ENCODE assay signal across 8 mouse cellular contexts in the genomic region with DNA sequence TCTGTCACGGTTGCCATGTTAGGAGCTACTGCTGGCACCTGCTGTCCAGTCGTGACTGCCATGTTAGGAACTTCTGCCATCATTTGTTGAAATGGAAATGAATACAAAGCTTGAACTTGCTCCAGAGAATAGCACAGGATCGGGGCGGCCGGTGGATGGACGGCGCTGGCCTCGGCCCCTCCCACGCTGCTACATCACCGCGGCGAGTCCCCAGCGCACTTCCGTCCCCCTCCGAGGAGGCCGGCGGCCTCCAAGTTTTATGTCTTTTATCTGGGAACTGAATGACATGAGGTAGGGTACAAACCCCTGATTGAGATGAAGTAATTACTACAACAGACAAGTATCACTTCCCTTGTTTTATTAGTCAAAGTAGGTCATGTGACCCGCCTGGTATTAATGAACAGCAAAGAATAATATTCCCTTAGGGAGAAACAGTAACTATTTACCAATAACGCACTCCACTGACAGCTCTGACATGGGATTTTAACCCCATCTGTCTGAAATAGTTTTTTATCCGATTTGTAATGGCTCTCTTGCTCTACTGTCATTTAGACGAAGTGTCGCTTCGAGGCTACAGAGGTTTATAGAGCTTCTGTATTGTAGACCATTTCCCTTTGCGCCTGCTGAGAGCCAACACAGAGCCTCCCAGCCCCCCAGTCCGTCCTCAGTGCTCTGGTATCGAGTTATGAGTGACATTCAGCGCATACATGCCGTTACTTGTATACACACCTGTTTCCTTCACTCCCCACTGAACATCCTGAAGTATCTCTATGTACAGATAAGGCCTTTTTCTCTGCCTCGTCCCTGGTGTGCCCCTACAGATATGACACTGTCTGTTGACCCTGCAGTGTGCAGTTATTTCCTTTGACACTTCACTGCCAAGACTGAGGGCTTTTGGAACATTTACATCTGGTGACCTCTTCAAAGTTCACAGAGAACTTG. TPM values are rescaled to one million over a fixed set of nuclear protein-coding genes. Genes with fewer than 3 reads are reported as not detected.
A peak's percentile ranks its signal among the peaks of the same experiment; 100 is the strongest.
DNase-seq lines count a peak whose midpoint lies in the region; ATAC-seq lines count a peak whose summit lies in the region.

No protein-coding gene starts in this region.

- ATAC-seq in cerebellum, adult (ENCODE audit: insufficient number of reproducible peaks, low FRiP score, low TSS enrichment) = peak; percentile 86
- peak; percentile 91 for ATAC-seq in megakaryocyte, adult 5-6 weeks (ENCODE audit: poor library complexity, severe bottlenecking)

- DNase-seq in cerebellum, postnatal 36 days = no peak
- DNase-seq in spleen, postnatal 36 days (ENCODE audit: low spot score in 2 of 2) = peak; percentile 14 to 28
- DNase-seq in spleen, adult 12 weeks (ENCODE audit: low spot score) = no peak
- peak; percentile 54 for DNase-seq in thymus, postnatal 4 days
- no peak for DNase-seq in adrenal gland, postnatal 10 days
- DNase-seq in gastrocnemius, adult 8-10 months (ENCODE audit: low spot score in 2 of 2) = no peak

RNA-seq across cellular contexts. Expression of a gene that starts 37.3 kb away (rescaled TPM):
- 1.2 TPM in 1 of 2 replicates, not detected in the other for total RNA-seq in megakaryocyte, adult 5-6 weeks (2015)
- total RNA-seq in megakaryocyte, adult 5-6 weeks (2017) = not detected in 2 replicates
- total RNA-seq in adrenal gland, postnatal 10 days (2021) = 1 to 10 TPM in 1 of 2 experiments, under 1 TPM in 1; 0.84 to 3.0 TPM
- total RNA-seq in gastrocnemius, adult 8-10 months (2022) = under 1 TPM; 0.20 to 0.70 (median 0.41) TPM

Comparison
In these comparisons a context has a peak if more than half of its experiments do, and no peak if none do; other contexts are left out.
1. DNase-seq: peak in spleen, postnatal 36 days (2 of 2) and thymus, postnatal 4 days (single experiment); none in cerebellum, postnatal 36 days (0 of 2), spleen, adult 12 weeks (single experiment), adrenal gland, postnatal 10 days (single experiment) and gastrocnemius, adult 8-10 months (0 of 2).